Comparison of ENCODE assay signal across 8 mouse cellular contexts in genomic region chr11:100960540-100960939, GRCm38 (mm10). TPM values are rescaled to one million over a fixed set of nuclear protein-coding genes. Genes with fewer than 3 reads are reported as not detected.
A peak's percentile ranks its signal among the peaks of the same experiment; 100 is the strongest.
DNase-seq lines count a peak whose midpoint lies in the region.

No protein-coding gene starts in this region.

- intact Hi-C loops in gastrocnemius, postnatal 36 days (cut with DNase I) = no loop called here

- DNase-seq in urinary bladder, postnatal 14 days (ENCODE audit: low spot score) = peak; percentile 61
- no peak for DNase-seq in urinary bladder, adult 2 months (ENCODE audit: low spot score)
- peak; percentile 71 to 81 for DNase-seq in cerebellum, postnatal 25 days
- DNase-seq in gastrocnemius, postnatal 36 days = peak; percentile 62 to 78
- DNase-seq in kidney, adult 18-20 months = peak; percentile 67
- DNase-seq in lung, adult 18-20 months = peak; percentile 86 to 91
- peak; percentile 67 for DNase-seq in retina, postnatal 1 day
- DNase-seq in thymus, postnatal 10 days (ENCODE audit: low spot score in 2 of 2) = no peak

RNA-seq across cellular contexts. Expression of gene Cavin1, which starts 10.1 kb away (rescaled TPM):
- polyA plus RNA-seq in urinary bladder, adult 2 months (2012; rRNA removed) = 284 and 420 TPM in 2 replicates
- total RNA-seq in gastrocnemius, postnatal 36 days (2021) = 100 to 1,000 TPM; 148 to 153 TPM

RNA-seq across cellular contexts. Expression of gene Stat3, which starts 21.2 kb away (rescaled TPM):
- polyA plus RNA-seq in urinary bladder, adult 2 months (2012; rRNA removed) = 91.2 and 103 TPM in 2 replicates
- total RNA-seq in gastrocnemius, postnatal 36 days (2021) = 10 to 100 TPM; 38.8 to 42.9 TPM

RNA-seq across cellular contexts. Expression of gene Atp6v0a1, which starts 48.7 kb away (rescaled TPM):
- 66.9 and 74.1 TPM in 2 replicates for polyA plus RNA-seq in urinary bladder, adult 2 months (2012; rRNA removed)
- total RNA-seq in gastrocnemius, postnatal 36 days (2021) = 10 to 100 TPM; 55.7 to 57.7 TPM

Comparison
In these comparisons a context has a peak if more than half of its experiments do, and no peak if none do; other contexts are left out.
1. DNase-seq: peak in urinary bladder, postnatal 14 days (single experiment), cerebellum, postnatal 25 days (2 of 2), gastrocnemius, postnatal 36 days (2 of 2), kidney, adult 18-20 months (single experiment), lung, adult 18-20 months (2 of 2) and retina, postnatal 1 day (single experiment); none in urinary bladder, adult 2 months (single experiment) and thymus, postnatal 10 days (0 of 2).